Mouse (Mus musculus): ENCODE measurements around the gene Hpn.

Hpn gene

DNA sequence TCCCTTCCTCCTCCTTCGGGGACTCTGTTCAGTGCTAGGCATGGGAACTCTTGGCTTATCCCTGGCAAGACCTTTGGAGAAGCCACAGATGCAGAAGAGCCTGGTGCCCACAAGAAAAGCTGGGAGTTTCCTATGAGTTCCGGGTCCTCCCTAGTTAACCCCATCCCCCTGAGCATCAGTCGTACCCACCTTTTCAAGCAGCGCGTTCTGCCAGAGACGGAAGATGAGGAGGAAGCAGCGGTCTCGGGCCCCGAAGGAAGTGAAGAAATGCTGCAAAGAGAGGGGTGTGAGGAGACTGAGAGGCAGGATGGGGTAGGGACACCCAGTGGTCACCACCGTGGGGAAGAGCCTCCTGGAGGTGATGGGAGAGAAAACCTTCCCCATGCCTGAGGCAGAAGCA, 25.9 kb upstream of the Hpn start:
- DNase-seq (ENCODE audit: low read depth, low spot score): no peak

DNA sequence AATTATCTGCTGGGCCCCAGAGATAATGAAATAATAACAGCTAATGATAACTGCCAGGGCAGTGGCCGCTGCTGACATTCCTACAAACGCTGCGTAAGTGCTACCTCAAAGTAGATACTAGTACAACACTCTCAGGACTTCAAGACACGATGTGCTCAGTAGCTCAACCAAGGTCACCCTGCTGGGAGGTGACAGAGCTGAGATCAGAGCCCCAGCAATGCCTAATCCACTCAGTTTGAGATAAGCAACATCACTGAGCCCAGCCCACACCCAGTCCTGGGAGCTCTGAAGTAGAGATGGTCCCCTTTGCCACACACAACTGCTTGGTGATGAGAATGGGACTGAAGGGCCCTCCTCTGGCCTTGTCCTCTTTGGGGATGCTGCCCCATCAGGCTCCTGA, 25.2 kb upstream of the Hpn start:
- no peak for DNase-seq (ENCODE audit: low read depth, low spot score)

DNA sequence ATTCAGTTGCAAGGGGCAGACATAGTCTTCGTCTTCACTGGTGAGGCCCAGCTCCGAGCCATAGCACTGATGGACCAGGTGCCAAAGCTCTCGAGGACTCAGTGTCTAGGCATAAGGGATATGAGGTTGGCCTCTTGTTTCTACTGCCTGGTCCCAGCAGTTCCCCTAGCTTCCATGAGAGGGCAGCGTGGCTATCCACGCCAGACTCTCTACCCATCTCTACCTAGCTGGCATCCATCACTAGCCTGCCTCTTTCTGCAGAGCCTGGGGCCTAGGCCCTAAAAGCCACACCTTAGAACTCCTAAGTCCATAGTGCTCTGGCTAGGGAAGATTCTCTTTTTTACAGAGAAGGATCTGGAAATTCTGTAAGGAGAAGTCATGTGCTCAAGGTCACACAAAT, 24.7 kb upstream of the Hpn start:
- DNase-seq (ENCODE audit: low read depth, low spot score): no peak

DNA sequence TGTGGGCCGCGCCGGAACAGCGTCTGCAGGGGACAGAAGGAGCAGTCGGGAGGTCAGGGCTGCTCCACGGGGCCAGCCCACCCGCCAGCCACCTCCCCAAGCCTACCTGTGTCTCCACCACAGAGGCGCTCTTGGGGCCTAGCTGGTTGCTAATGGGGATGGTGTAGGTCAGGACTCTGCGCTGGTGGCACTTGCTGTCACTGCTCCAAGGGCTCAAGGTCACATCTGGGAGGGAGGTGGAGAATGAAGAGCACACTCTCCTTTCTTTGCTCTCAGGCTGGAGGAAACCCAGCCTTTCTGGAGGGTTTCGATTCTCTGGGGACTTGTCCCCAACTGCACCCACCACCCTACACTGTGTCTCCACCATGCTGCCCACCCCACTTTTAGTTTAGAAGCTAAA, 20.6 kb upstream of the Hpn start:
- no peak for DNase-seq (ENCODE audit: low read depth, low spot score)

DNA sequence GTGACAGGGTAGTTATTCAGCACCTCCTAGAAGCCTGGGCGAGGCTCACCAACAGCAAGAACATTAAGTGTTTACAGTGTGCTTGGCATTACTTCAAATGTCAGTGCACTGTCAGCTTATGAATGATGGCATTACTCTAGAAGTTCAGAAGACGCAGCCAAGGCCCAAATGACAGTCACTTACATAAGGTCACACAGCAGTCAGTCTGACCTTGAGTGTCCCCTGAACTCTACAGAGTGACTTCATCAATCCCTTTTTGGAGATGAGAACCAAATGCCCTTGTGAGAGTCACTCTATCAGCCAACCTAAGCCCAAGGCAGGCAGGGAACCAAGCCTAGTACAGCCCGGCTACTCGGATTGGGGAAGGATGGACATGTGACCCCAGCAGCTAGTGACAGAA, 16.8 kb upstream of the Hpn start:
- no peak for DNase-seq (ENCODE audit: low read depth, low spot score)

DNA sequence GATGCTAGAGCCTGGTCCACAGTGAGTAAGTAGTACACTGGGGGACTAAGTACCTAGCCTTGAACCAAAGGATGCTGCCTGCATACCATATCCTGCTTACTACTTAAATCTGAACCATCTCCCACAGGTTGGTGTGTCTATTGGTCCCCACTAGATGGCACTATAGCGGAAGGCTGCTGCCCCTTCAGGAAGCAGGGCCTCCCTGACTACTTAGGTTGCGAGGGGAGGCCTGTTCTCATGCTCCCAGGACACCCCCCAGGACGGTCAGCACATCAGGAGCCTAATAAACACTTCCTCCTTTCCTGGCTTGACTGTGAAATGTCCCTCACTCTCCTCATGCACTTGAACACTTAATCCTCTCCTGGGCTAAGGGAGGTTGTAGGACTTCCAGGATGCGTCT, 15.8 kb upstream of the Hpn start:
- DNase-seq (ENCODE audit: low read depth, low spot score): no peak

DNA sequence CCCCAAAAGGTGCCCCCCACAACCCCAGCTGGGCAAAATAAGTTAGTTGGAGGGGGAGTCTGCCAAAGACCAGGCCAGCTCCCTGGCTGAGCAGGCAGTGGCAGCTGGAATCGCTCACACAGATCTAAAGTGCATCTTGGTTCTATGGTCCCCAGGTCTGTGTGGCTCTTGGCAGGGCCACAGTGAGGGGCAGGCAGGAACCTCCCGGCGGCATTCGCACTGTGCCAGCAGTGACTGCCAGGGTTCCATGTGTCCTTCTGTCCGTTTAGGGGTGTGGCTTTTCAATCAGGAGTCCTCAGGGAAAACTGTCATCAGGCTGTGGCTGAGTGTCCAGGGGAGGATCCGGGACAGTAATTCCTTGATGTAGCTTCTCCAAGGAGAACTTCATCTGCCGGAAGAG, 15.1 kb upstream of the Hpn start:
- DNase-seq (ENCODE audit: low read depth, low spot score): no peak

DNA sequence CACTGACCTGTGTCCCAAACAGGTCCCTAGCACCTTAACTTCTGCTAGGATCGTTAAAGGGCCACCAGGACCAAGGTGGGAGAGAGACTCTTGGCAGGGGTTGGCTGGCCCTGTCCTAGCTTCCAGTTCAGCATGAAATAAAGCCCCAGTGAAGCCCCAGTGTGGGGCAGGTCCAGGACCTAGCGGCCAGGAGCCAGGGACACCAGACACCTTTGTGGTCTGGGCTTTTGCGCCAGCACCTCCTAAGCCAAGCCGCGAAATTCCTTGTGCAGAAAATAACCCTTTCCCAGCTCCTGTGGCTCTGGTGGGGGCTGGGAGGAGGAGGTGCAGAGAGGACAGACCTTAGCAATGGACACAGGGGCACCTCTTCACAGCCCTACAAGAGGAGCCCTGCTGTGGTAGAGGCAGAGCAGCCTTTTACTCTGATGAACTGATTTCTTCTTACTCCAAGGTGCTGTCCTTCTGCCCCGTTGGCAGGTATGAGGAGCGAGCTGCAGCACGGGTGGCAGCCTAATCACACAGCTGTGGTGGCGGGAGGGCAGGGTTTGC, 13.1 kb upstream of the Hpn start:
- DNase-seq (ENCODE audit: low read depth, low spot score): no peak

DNA sequence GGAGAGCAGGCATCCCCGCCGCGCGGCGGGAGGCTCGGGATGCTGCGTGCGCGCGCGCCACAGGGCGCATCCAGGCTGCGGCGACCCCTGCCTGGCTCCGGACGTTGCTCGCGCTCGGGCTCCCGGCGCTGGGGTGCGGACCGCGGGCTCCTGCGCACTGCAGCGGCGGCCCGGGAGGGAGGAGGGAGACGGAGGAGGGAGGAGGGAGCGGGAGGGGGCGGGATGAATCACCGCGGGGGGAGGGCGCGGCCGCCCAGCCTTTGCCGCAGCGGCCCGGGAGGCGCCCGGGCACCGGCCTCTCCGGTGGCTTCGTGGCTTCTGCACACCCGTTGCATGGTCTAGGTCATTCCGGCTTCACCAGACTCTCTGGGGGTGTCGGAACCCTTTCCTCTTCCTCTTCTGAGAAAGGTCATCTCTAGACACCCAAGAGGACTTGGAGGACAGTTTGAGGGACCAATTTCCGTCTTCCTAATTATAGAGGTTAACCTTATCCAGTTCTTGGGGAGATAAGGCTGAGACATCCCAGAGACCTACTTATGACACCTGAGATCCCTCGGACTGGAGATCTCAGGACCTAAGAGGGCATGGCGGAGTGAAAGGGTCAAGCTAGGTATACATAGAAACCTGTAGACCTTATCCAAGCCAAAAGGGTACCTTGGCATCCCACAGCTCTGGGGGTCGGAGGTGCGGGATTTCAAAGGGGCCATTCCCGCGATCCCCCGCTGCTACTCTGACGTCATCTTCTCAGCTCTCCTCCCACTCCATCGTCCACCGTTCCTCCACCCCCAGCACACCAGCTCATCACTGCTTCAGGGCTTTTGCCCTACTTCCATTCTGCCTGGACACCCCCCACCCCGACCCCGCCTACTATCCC, 12.0 kb upstream of the Hpn start, which contains the start of gene Scn1b:
Scn1b (minus strand) TSS at position 153 of the 874 bp plus-strand sequence.
- DNase-seq (ENCODE audit: low read depth, low spot score): no peak

DNA sequence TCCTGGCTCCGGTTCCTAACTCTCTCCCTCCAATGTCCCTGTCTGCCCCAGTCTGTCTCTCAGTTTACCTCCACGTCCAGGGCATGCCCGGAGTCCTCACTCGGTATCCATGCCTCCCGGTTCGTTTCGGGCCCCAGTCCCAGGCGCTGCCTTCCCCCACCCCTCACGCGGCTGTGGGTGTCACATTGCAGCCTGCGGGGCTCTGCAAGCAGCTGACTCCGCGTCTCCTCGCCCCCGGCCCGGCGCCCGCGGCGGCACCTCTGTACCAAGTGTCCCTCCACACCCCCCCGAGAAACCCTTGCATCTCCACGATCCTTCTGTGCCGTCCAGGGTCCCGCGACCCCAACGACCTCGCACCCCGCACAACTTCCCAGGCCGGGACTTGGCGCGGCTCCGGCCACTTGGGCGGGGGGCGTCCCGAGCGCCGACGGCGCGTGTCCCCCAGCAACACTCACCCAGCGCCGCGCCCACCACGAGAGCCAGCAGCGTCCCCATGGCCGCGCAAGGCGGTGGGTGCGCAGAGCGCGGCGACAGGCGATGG, 11.2 kb upstream of the Hpn start:
- DNase-seq (ENCODE audit: low read depth, low spot score): no peak

DNA sequence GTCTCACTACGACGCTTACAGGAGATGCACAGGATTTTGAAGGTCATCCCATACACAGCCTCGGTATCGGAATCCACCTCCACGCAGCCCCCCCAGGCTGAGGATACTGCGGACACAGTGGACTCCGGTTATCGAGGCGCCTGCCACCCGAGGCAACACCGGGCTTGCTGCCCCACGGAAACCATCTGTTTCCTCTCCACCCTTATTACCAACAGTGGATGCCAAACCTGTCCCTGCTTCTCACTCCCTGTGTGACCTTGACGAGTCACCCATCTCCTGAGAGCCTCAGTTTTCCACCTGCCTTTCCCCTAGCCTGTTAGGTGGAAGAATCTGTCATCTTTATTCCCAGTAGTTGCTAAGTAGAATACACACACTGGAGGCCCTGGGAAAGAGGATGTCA, 10.0 kb upstream of the Hpn start:
- no peak for DNase-seq (ENCODE audit: low read depth, low spot score)

DNA sequence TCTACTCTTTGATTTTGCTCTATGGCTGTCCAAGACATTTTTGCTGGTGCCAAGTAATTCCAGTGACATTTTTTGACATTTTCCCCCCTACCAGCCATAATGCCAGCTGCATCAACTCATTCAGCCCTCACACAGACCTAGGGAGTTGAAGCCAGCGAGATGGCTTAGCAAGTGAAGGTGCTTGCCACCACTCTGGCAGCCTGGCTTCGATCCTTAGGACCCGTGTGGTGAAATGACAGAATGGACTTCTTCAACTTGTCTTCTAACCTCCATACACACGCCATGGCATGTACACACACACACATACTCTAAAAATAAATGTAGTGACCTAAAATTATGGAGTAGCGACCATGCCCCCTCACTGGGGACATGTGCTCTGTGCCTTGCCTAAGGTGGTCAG, 9.3 kb upstream of the Hpn start:
- no peak for DNase-seq (ENCODE audit: low read depth, low spot score)

DNA sequence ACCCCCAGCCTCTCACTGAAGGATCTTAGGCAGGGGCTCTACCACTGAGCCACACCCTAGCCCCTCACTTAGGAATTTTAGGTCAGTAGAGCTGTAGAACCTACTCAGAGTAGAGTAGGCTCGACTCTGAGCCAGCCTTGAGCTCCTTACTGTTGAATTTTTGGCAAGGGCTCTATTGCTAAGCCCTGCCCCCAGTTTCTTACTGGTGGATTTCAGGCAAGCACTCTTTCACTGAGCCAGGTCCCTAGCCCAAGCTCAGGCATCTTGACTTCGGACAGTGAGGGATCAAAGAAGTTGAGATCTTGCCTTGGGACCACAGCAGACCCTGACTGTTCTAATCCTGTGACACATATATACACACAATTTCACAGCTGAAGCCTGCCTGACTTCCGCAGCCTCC, 8.6 kb upstream of the Hpn start:
- no peak for DNase-seq (ENCODE audit: low read depth, low spot score)

DNA sequence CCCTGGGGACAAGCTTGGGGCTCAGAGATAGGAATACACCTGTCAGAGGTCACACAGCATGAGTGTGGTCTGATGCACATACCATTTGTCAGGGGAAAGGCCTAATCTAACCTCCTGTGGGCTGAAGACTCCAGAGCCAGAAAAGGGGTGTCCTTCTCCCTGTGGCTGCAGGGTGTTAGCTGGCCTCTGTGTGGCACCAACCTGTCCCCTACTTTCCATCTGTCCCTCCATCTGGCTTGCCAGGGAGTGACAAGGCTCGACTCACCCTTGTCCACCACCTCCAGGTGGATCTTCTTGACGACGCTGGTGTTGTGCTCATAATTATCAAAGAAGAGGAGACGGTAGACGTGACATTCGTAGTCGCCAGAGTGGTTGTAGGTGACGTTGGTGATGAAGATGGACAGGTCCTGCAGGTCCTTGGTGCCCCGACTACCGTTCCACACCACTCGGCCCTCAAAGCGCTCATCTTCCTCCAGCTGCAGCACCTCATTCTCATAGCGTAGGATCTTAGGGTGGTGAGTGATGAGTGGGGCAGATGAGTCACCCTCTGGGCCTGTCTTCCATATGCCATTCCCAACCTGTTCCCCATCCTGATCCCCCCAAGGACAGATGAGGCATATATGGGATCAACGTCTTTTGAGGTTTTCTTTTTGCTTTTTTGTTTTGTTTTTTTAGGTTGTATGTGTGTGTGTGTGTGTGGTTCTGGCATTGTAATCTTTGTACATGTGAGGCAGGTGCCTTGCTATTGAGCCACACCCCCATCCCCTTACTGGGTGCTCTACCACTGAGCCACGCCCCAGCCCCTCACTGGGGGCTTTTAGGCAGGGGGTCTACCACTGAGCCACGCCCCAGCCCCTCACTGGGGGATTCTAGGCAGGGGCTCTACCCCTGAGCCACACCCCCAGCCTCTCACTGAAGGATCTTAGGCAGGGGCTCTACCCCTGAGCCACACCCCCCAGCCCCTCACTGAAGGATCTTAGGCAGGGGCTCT, 7.8 kb upstream of the Hpn start:
- DNase-seq (ENCODE audit: low read depth, low spot score): no peak

DNA sequence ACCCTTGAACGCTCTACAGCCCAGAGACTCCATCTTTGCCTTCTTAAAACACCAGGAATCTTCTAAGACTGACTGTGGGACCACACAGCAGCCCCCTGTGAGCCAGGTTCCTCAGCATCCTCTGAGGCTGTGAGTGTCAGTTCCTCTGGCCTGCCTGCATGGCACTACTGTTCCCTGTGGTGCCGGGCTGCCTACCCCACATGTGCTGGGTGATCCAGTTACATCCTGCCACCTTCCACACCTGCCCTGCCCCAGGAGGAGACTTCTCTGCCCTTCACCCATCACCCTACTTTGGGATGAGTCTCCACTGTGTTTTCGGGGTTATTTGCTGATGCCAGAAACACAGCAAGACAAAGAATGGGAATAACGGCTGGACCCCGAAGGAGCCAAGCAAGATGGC, 4.5 kb upstream of the Hpn start:
- no peak for DNase-seq (ENCODE audit: low read depth, low spot score)

DNA sequence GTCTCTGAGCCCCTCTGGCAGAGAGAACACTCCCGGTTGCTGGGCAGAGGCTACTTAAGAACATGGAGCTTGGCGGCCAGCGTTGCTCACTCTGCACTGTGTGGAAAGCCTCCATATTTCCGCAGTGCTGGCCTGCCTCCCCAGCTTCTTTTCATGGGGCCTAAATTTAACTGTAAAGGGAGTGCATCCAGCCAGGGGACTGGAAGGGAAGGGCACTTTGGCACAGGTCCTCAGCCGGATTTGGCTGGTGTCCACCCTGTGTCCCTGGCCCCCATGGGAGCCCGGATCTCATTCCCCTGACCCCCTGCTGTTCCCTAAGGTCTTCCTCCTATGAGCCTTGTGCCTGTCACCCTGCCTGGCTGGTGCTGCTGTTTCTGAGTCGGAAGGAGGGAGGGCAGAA, 3.4 kb upstream of the Hpn start:
- DNase-seq (ENCODE audit: low read depth, low spot score): no peak

DNA sequence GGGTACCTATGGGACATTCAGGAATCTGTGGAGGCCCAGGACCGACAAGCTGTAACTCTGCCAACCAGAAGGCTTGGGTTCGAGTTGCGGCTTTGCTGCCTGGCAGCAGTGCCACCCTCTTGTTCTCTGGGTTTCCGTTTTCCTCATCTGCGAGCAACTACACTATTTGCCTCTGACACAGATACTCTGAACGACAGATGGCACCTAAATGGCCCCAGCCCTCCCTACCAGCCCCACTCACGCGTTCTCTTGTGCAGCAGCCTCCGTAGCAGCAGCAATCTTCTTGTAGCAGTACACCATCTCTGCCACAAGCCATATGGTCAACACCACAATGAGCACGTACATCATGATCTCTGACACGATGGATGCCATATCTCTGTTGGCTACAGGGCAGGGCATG, 2.4 kb upstream of the Hpn start:
- DNase-seq (ENCODE audit: low read depth, low spot score): no peak

DNA sequence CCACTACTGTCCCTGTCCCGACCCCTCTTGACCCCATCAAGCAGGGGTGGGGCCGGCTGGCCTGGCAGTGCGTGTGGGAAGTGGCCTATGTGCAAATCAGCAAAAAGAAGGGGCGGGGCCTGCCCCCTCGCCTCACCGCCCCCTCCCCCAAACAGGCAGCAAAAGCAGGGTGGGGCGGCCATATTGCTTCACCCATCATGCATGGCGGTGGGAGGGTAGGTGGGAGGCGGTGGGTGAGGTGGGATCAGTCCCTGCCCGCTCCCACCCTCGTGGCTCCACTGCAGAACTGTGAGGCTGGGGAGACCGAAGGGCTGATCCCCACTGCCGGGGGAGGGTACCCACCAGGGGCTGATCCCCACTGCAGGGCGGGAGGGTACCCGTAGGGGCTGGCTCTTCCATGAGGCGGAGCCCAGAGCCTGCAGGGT, 1.6 kb upstream of the Hpn start:
- no peak for DNase-seq (ENCODE audit: low read depth, low spot score)

DNA sequence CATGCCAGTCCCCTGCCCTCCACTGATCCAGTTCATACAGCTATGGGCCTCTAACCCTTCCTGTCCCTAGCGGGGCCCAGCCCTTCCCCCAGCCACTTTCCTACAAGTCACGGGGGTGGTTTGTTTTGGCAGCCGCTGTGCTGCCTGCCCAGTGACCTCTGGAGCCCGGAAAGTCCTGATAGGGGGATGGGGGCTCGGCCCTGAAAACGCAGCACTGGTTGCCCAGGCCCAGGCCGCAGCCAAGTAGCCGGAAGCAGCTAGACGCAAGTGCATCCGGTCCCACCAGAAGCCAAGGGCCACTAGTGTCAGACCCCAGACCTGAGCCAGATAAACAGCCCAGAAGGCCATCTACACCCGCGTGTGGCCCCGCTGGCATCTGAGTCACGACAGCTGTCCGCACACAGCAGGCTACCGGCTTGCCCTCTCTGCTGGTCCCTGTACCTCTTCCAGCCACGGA, 525 bp upstream of the Hpn start:
- DNase-seq (ENCODE audit: low read depth, low spot score): no peak

DNA sequence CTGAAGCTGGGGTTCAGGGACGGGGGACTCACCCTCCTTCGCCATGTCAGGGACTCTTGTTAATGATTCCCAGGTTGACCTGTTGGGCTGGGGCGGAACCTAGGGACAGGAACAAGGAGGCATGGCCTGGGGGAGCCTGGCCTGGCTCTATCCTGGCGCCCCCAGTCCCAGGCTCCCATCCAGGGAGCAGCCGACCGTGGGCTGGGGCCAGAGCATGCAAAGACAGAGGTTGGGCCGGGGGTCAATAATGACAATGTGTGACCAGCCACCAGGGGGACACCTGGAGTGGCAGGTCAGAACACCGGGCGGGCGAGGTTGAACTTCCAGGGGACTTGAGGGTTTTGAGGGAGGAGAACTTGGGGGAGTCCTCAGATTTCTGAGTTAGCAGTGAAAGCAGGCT, 444 bp downstream of the Hpn start:
- no peak for DNase-seq (ENCODE audit: low read depth, low spot score)

DNA sequence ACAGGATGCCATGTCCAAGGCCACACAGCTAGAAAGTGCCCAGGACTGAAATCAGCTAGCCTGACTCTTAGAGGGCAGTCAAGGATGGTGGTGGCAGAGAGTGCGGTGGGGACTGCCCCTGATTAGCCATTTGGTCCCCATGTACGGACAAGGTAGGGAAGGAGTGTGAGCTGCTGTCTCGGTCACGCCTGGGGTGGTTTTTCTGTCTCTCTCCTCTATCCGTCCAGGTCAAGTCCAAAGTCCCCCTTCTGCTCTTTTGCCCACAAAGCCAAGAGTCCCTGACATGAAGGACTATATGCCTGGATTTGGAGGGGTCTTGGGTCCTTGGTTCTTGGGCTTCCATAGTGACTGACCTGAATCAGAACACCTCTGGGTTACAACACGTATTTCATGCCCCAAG, 1.3 kb downstream of the Hpn start:
- no peak for DNase-seq (ENCODE audit: low read depth, low spot score)

DNA sequence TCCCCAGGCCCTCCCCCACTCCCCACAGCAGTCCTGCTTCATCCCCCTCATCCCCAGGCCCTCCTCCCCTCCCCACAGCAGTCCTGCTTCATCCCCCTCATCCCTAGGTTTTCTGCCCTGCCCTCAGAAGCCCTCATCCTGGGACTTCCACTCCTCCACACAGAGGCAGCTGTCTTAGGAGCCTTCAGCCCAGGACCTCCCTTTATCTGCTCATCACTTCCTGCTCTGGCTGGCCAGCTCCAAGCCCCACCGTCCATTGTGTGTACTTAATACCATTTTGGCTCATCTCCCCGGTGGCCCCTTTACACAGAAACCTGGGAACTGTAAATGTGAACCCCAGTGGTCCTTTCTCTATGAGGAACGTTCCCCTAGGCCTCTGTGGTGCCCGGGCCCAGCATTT, 3.1 kb downstream of the Hpn start:
- DNase-seq (ENCODE audit: low read depth, low spot score): no peak
